Mouse (Mus musculus) CD4-positive, CD25-positive, alpha-beta regulatory T cell, adult 9 weeks (primary cell): ENCODE data around the gene Gm17409. TPM values are rescaled to one million over a fixed set of nuclear protein-coding genes. Genes with fewer than 3 reads are reported as not detected.

Source experiments
- polyA plus RNA-seq: library from polyadenylated mRNA; unstranded; fragments of 100-300 nt; shearing (Covaris generic); gene quantifications from one replicate; pipeline ENCODE4 v1.2.1, GENCODE M21; 2017

Gene Gm17409
- polyA plus RNA-seq: not detected

DNA sequence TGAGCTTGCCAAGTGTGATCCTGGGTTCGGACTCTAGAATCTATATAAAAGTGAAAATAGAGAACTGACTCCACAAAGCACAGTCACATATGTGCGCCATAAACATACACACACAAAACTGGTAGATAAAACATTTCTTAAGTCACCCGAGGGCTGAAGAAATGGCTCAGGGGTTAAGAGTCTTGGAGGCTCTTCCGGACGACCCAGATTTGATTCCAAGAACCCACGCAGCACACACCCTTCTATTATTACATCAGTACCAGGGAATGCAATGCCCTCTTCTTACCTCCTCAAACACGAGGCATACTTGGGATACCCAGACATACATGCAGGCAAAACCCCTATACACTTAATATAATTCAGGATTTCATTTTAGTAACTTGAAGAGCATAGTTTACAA, at the start of gene Gm17409:
Gene Gm17409 (plus strand): TSS at position 301 of the 400 bp plus-strand sequence.

Other genes with a start within 250 kb of the Gm17409 start
- gene Acvr1c, start 112.2 kb upstream of the Gm17409 start, polyA plus RNA-seq: 0.87 TPM
- gene Acvr1, start 97.0 kb downstream of the Gm17409 start, polyA plus RNA-seq: not detected
- not detected for gene Upp2, start 97.2 kb downstream of the Gm17409 start, polyA plus RNA-seq